Mouse (Mus musculus) heart, adult 2 months (tissue): Measurements from ENCODE around the gene Shisa7.

Experiments used
- CTCF ChIP-seq: fragments of 200-600 bp; IDR thresholded peaks from 2 replicates; pipeline ENCODE4 v1.8.1; 2022; ENCODE audit warnings: antibody characterized with exemption, mild to moderate bottlenecking, moderate library complexity
- POLR2A ChIP-seq: fragments of 200-500 bp; IDR thresholded peaks from 2 replicates; pipeline ENCODE4 v1.6.1; 2011; ENCODE audit warnings: mild to moderate bottlenecking, low read depth, low read length, control low read depth; ENCODE audit not compliant: insufficient read depth

GRCm38 (mm10) chr7:4844917-4845309 lies 417 bp upstream of the Shisa7 start:
- TF ChIP-seq CTCF (no peak), POLR2A (no peak)
